Mouse (Mus musculus): ENCODE results near the gene Exd2. TPM values are rescaled to one million over a fixed set of nuclear protein-coding genes. Genes with fewer than 3 reads are reported as not detected.

Exd2 gene
- polyA plus RNA-seq, 1 experiment = 8.0 TPM

- TF ChIP-seq POLR2A (IDR thresholded peaks at IDR 0.05; ENCODE audit: low read depth, low read length) (no peak), CTCF (IDR thresholded peaks at IDR 0.05; ENCODE audit: extremely low read depth, insufficient read depth, insufficient read length, insufficient replicate concordance) (no peak)
- no peak overlapping the region for H3K27ac ChIP-seq (ENCODE audit: insufficient read depth, low read length)
- no peak for DNase-seq (ENCODE audit: low read depth in 1 of 2, low spot score in 2 of 2)
- H3K4me1 ChIP-seq (ENCODE audit: control insufficient read depth, insufficient read depth, insufficient read length) = no peaks in the 10 kb centered on the region
- 84% methylated on average over 3 of the region's 3 CpGs for WGBS
- peaks cover 10% of the 10 kb centered on the region for H3K36me3 ChIP-seq (ENCODE audit: control insufficient read depth, insufficient read depth, low read length)
- H3K27me3 ChIP-seq (ENCODE audit: control insufficient read depth, insufficient read depth, low read length) = no peaks in the 10 kb centered on the region
- no peak overlapping the region for H3K4me3 ChIP-seq (ENCODE audit: extremely low read depth, insufficient read depth, insufficient read length)
These were observed 20.5 kb downstream of the Exd2 start for GRCm38 (mm10) chr12:80483397-80483796.

DNA sequence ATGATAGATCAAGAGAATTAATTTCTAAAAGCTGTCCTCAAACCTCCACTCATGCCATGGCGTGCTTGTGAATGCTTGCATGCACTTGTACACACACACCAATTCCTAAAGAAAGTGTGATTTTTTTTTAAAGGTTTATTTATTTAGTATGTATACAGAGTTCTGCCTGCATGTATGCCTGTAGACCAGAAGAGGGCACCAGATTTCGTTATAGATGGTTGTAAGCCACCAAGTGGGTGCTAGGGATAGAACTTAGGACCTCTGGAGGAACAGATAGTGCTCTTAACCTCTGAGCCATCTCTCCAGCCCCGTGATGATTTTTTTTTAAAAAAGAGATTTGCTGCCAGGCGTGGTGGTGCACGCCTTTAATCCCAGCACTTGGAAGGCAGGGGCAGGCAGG is 30.4 kb downstream of the Exd2 start:
- Histone ChIP-seq H3K27me3 (ENCODE audit: control insufficient read depth, insufficient read depth, low read length) (no peaks in the 10 kb centered on the region), H3K4me3 (ENCODE audit: extremely low read depth, insufficient read depth, insufficient read length) (no peak overlapping the region), H3K27ac (ENCODE audit: insufficient read depth, low read length) (no peak overlapping the region), H3K36me3 (ENCODE audit: control insufficient read depth, insufficient read depth, low read length) (peaks cover 21% of the 10 kb centered on the region), H3K4me1 (ENCODE audit: control insufficient read depth, insufficient read depth, insufficient read length) (no peaks in the 10 kb centered on the region)
- DNase-seq (ENCODE audit: low read depth in 1 of 2, low spot score in 2 of 2) = no peak
- WGBS = 91% methylated on average over 5 of the region's 5 CpGs
- TF ChIP-seq CTCF (IDR thresholded peaks at IDR 0.05; ENCODE audit: extremely low read depth, insufficient read depth, insufficient read length, insufficient replicate concordance) = no peak
- no peak for TF ChIP-seq POLR2A (IDR thresholded peaks at IDR 0.05; ENCODE audit: low read depth, low read length)

DNA sequence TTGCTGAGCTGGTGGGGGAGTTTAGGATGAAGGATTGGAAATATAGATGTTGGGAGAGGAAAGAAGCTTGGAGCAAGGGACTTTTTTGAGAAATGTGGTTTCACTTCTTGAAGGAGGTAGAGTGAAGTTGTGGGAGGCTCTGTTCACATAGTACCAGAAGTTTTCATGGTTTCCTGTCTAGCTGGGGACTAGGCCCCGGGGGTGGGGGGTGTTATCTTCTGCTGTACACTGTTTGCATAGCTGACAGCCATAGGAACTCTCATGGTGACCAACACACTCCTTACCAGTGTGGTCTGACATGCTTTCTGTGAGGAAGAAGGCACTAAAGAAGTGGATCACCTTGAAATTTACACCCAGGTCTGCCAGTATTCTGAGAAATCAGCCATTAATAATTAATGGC is 32.8 kb downstream of the Exd2 start:
- Histone ChIP-seq H3K4me3 (ENCODE audit: extremely low read depth, insufficient read depth, insufficient read length) (no peak overlapping the region), H3K27ac (ENCODE audit: insufficient read depth, low read length) (no peak overlapping the region), H3K4me1 (ENCODE audit: control insufficient read depth, insufficient read depth, insufficient read length) (no peaks in the 10 kb centered on the region), H3K27me3 (ENCODE audit: control insufficient read depth, insufficient read depth, low read length) (no peaks in the 10 kb centered on the region), H3K36me3 (ENCODE audit: control insufficient read depth, insufficient read depth, low read length) (peaks cover 12% of the 10 kb centered on the region)
- no peak for DNase-seq (ENCODE audit: low read depth in 1 of 2, low spot score in 2 of 2)
- 9% methylated on average over 1 of the region's 1 CpGs for WGBS
- TF ChIP-seq POLR2A (IDR thresholded peaks at IDR 0.05; ENCODE audit: low read depth, low read length) = no peak
- TF ChIP-seq CTCF (IDR thresholded peaks at IDR 0.05; ENCODE audit: extremely low read depth, insufficient read depth, insufficient read length, insufficient replicate concordance) = no peak

GRCm38 (mm10) chr12:80498356-80498755 is 35.5 kb downstream of the Exd2 start:
- H3K27me3 ChIP-seq (ENCODE audit: control insufficient read depth, insufficient read depth, low read length) = no peaks in the 10 kb centered on the region
- DNase-seq (ENCODE audit: low read depth in 1 of 2, low spot score in 2 of 2) = no peak
- no peak overlapping the region for H3K4me3 ChIP-seq (ENCODE audit: extremely low read depth, insufficient read depth, insufficient read length)
- H3K27ac ChIP-seq (ENCODE audit: insufficient read depth, low read length) = no peak overlapping the region
- 91% methylated on average over 4 of the region's 4 CpGs for WGBS
- TF ChIP-seq CTCF (IDR thresholded peaks at IDR 0.05; ENCODE audit: extremely low read depth, insufficient read depth, insufficient read length, insufficient replicate concordance) (no peak), POLR2A (IDR thresholded peaks at IDR 0.05; ENCODE audit: low read depth, low read length) (no peak)
- no peaks in the 10 kb centered on the region for H3K4me1 ChIP-seq (ENCODE audit: control insufficient read depth, insufficient read depth, insufficient read length)
- H3K36me3 ChIP-seq (ENCODE audit: control insufficient read depth, insufficient read depth, low read length) = peaks cover 5% of the 10 kb centered on the region; the same call in 1 of the 2 replicates

GRCm38 (mm10) chr12:80500506-80500905 is 37.6 kb downstream of the Exd2 start:
- Histone ChIP-seq H3K27me3 (ENCODE audit: control insufficient read depth, insufficient read depth, low read length) (no peaks in the 10 kb centered on the region), H3K27ac (ENCODE audit: insufficient read depth, low read length) (no peak overlapping the region), H3K36me3 (ENCODE audit: control insufficient read depth, insufficient read depth, low read length) (peaks cover 5% of the 10 kb centered on the region; the same call in 1 of the 2 replicates), H3K4me3 (ENCODE audit: extremely low read depth, insufficient read depth, insufficient read length) (no peak overlapping the region), H3K4me1 (ENCODE audit: control insufficient read depth, insufficient read depth, insufficient read length) (no peaks in the 10 kb centered on the region)
- TF ChIP-seq CTCF (IDR thresholded peaks at IDR 0.05; ENCODE audit: extremely low read depth, insufficient read depth, insufficient read length, insufficient replicate concordance) = no peak
- no peak for TF ChIP-seq POLR2A (IDR thresholded peaks at IDR 0.05; ENCODE audit: low read depth, low read length)
- DNase-seq (ENCODE audit: low read depth in 1 of 2, low spot score in 2 of 2) = no peak
- 87% methylated on average over 1 of the region's 1 CpGs for WGBS

GRCm38 (mm10) chr12:80504718-80505117 is 41.8 kb downstream of the Exd2 start:
- DNase-seq (ENCODE audit: low read depth in 1 of 2, low spot score in 2 of 2) = no peak
- Histone ChIP-seq H3K27me3 (ENCODE audit: control insufficient read depth, insufficient read depth, low read length) (no peaks in the 10 kb centered on the region), H3K36me3 (ENCODE audit: control insufficient read depth, insufficient read depth, low read length) (no peaks in the 10 kb centered on the region), H3K27ac (ENCODE audit: insufficient read depth, low read length) (no peak overlapping the region), H3K4me3 (ENCODE audit: extremely low read depth, insufficient read depth, insufficient read length) (no peak overlapping the region), H3K4me1 (ENCODE audit: control insufficient read depth, insufficient read depth, insufficient read length) (no peaks in the 10 kb centered on the region)
- WGBS = 90% methylated on average over 5 of the region's 5 CpGs
- TF ChIP-seq CTCF (IDR thresholded peaks at IDR 0.05; ENCODE audit: extremely low read depth, insufficient read depth, insufficient read length, insufficient replicate concordance) (no peak), POLR2A (IDR thresholded peaks at IDR 0.05; ENCODE audit: low read depth, low read length) (no peak)

DNA sequence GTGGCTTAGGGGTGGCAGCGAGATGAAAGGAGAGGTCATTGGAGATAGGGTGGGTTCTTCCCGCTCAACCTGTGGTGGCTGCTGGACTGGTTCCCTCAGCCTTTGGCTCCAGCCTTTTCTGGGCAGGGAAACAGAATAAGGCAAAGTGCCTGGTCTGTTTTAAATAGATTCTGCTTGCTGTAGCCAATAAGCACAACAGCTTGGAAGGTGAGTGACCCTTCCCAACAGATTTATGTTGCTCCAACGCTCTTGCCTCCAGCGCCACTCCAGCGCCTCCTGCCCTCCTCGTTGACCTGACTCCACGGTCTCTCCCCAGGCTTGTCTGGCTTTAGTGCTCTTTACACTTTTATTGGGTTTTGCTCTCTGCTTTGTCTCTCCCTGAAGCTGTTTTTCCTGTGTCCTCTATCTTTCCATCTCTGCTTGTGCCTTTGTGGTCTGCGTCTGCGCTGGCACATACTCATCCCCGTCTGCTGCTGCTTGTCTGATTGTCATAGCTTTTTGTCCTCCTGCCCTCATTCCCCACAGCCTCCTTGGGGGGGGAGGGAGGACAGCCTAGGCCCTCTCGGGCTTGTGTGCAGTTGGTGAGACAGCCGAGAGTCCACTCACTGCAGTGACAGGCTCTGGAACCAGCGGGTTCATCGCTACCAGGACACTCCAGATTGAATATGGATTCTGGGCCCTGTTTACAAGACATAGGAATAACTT is 44.3 kb downstream of the Exd2 start:
- no peaks in the 10 kb centered on the region for H3K4me1 ChIP-seq (ENCODE audit: control insufficient read depth, insufficient read depth, insufficient read length)
- DNase-seq (ENCODE audit: low read depth in 1 of 2, low spot score in 2 of 2) = no peak
- TF ChIP-seq CTCF (IDR thresholded peaks at IDR 0.05; ENCODE audit: extremely low read depth, insufficient read depth, insufficient read length, insufficient replicate concordance) = no peak
- no peak for TF ChIP-seq POLR2A (IDR thresholded peaks at IDR 0.05; ENCODE audit: low read depth, low read length)

More for the DNA sequence above, 44.3 kb downstream of the Exd2 start:
- Histone ChIP-seq H3K36me3 (ENCODE audit: control insufficient read depth, insufficient read depth, low read length) (no peaks in the 10 kb centered on the region), H3K27me3 (ENCODE audit: control insufficient read depth, insufficient read depth, low read length) (no peaks in the 10 kb centered on the region), H3K4me3 (ENCODE audit: extremely low read depth, insufficient read depth, insufficient read length) (no peak overlapping the region), H3K27ac (ENCODE audit: insufficient read depth, low read length) (no peak overlapping the region)
- WGBS = 70% methylated on average over 14 of the region's 14 CpGs

All from spleen, adult 2 months (tissue).